Comparison of ENCODE assay signal across 7 mouse cellular contexts in genomic region chr11:87359262-87359612, GRCm38 (mm10). TPM values are rescaled to one million over a fixed set of nuclear protein-coding genes. Genes with fewer than 3 reads are reported as not detected.
DNase-seq lines count a peak whose midpoint lies in the region; ATAC-seq and TF ChIP-seq lines count a peak whose summit lies in the region.

No protein-coding gene starts in this region.

- no peak for TF ChIP-seq CTCF in lung, postnatal 0 days (IDR thresholded peaks at IDR 0.05)

- intact Hi-C loops in left cerebral cortex, postnatal 14 days (cut with DNase I): loop anchor here (5.0 kb wide), 1 partner anchor 117 kb away; no protein-coding TSS in a partner anchor

- H3K27ac ChIP-seq in lung, postnatal 0 days (ENCODE audit: low read length): no peak overlapping the region
- H3K27ac ChIP-seq in forebrain, embryonic 12.5 days: no peak overlapping the region
- H3K27ac ChIP-seq in limb, embryonic 15.5 days: no peak overlapping the region
- no peak overlapping the region for H3K27ac ChIP-seq in stomach, embryonic 15.5 days

- H3K27me3 ChIP-seq in lung, postnatal 0 days (replicated peaks; ENCODE audit: insufficient read depth, low read length): peaks cover 33% of the 10 kb centered on the region; the same call in 1 of the 2 replicates
- H3K27me3 ChIP-seq in forebrain, embryonic 12.5 days: no peaks in the 10 kb centered on the region
- peaks cover 50% of the 10 kb centered on the region for H3K27me3 ChIP-seq in limb, embryonic 15.5 days
- peaks cover 17% of the 10 kb centered on the region for H3K27me3 ChIP-seq in stomach, embryonic 15.5 days (replicated peaks)

- peaks cover 9% of the 10 kb centered on the region for H3K4me1 ChIP-seq in lung, postnatal 0 days (ENCODE audit: insufficient read depth, low read depth, low read length)
- peaks cover 14% of the 10 kb centered on the region for H3K4me1 ChIP-seq in forebrain, embryonic 12.5 days
- H3K4me1 ChIP-seq in limb, embryonic 15.5 days: peaks cover 9% of the 10 kb centered on the region
- peaks cover 7% of the 10 kb centered on the region; the same call in 1 of the 2 replicates for H3K4me1 ChIP-seq in stomach, embryonic 15.5 days

- no peak for TF ChIP-seq EP300 in lung, postnatal 0 days (IDR thresholded peaks at IDR 0.05)

- peak overlapping the region; percentile 99 for H3K4me2 ChIP-seq in lung, postnatal 0 days (replicated peaks; ENCODE audit: low read depth, low read length)
- peak overlapping the region; percentile 76 for H3K4me2 ChIP-seq in forebrain, embryonic 12.5 days
- peak overlapping the region; percentile 98 for H3K4me2 ChIP-seq in limb, embryonic 15.5 days
- H3K4me2 ChIP-seq in stomach, embryonic 15.5 days: peak overlapping the region; percentile 97

- no peaks in the 10 kb centered on the region for H3K36me3 ChIP-seq in lung, postnatal 0 days (ENCODE audit: insufficient read depth, low read length)
- H3K36me3 ChIP-seq in forebrain, embryonic 12.5 days (replicated peaks): no peaks in the 10 kb centered on the region; the same call in 1 of the 2 replicates
- no peaks in the 10 kb centered on the region for H3K36me3 ChIP-seq in limb, embryonic 15.5 days
- no peaks in the 10 kb centered on the region for H3K36me3 ChIP-seq in stomach, embryonic 15.5 days

- WGBS in lung, postnatal 0 days: 13% methylated on average over 10 of the region's 10 CpGs
- WGBS in forebrain, embryonic 12.5 days: 19% methylated on average over 10 of the region's 10 CpGs
- 13% methylated on average over 10 of the region's 10 CpGs for WGBS in limb, embryonic 15.5 days
- 12% methylated on average over 10 of the region's 10 CpGs for WGBS in stomach, embryonic 15.5 days

- no peak overlapping the region for H3K9ac ChIP-seq in lung, postnatal 0 days (replicated peaks; ENCODE audit: low read depth)
- peak overlapping the region; percentile 95; the same call in 1 of the 2 replicates for H3K9ac ChIP-seq in forebrain, embryonic 12.5 days
- H3K9ac ChIP-seq in limb, embryonic 15.5 days: 0 out of 2 replicates have a peak overlapping the region, but pooled peaks have one; percentile 33
- no peak overlapping the region for H3K9ac ChIP-seq in stomach, embryonic 15.5 days

- peak overlapping the region; percentile 74 for H3K4me3 ChIP-seq in lung, postnatal 0 days (ENCODE audit: low read depth, low read length)
- H3K4me3 ChIP-seq in forebrain, embryonic 12.5 days (replicated peaks): peak overlapping the region; percentile 90
- H3K4me3 ChIP-seq in limb, embryonic 15.5 days: peak overlapping the region; percentile 67
- peak overlapping the region; percentile 56 for H3K4me3 ChIP-seq in stomach, embryonic 15.5 days (replicated peaks)

- no peak for DNase-seq in lung, postnatal 0 days (ENCODE audit: low spot score)
- no peak for DNase-seq in lung, postnatal 4 days
- no peak for DNase-seq in cerebellum, adult 9-11 months
- no peak for DNase-seq in left cerebral cortex, postnatal 14 days (ENCODE audit: low spot score in 2 of 2)

- no peak for ATAC-seq in lung, postnatal 0 days
- no peak for ATAC-seq in forebrain, embryonic 12.5 days (ENCODE audit: low FRiP score)
- no peak for ATAC-seq in limb, embryonic 15.5 days (ENCODE audit: insufficient number of reproducible peaks, low FRiP score, low TSS enrichment, low read depth)
- ATAC-seq in stomach, embryonic 15.5 days (ENCODE audit: insufficient read depth, low FRiP score, low read depth): no peak

- H3K9me3 ChIP-seq in lung, postnatal 0 days (ENCODE audit: low read length): no peaks in the 10 kb centered on the region
- H3K9me3 ChIP-seq in forebrain, embryonic 12.5 days: no peaks in the 10 kb centered on the region
- no peaks in the 10 kb centered on the region for H3K9me3 ChIP-seq in limb, embryonic 15.5 days
- no peaks in the 10 kb centered on the region for H3K9me3 ChIP-seq in stomach, embryonic 15.5 days

RNA-seq across cellular contexts. Expression of gene Ppm1e, which starts 0.4 kb away (rescaled TPM):
- 0.64 and 1.2 TPM in 2 replicates for polyA plus RNA-seq in lung, postnatal 0 days (2015; fragmentation: Nextera tagmentation; extraction: Ambion mirVana)
- 18.4 and 20.5 TPM in 2 replicates for polyA plus RNA-seq in forebrain, embryonic 12.5 days (2016; fragmentation: Nextera tagmentation; extraction: Ambion mirVana)
- polyA plus RNA-seq in limb, embryonic 15.5 days (2015; fragmentation: Nextera tagmentation; extraction: Ambion mirVana): 2.1 and 2.3 TPM in 2 replicates
- 1.9 and 2.4 TPM in 2 replicates for polyA plus RNA-seq in stomach, embryonic 15.5 days (2015; fragmentation: Nextera tagmentation; extraction: Ambion mirVana)
- total RNA-seq in left cerebral cortex, postnatal 14 days (2021): 100 to 1,000 TPM; 189 to 194 TPM

RNA-seq across cellular contexts. Expression of gene Rad51c, which starts 45.5 kb away (rescaled TPM):
- 1.2 and 1.7 TPM in 2 replicates for polyA plus RNA-seq in lung, postnatal 0 days (2015; fragmentation: Nextera tagmentation; extraction: Ambion mirVana)
- 11.8 and 12.1 TPM in 2 replicates for polyA plus RNA-seq in forebrain, embryonic 12.5 days (2016; fragmentation: Nextera tagmentation; extraction: Ambion mirVana)
- polyA plus RNA-seq in limb, embryonic 15.5 days (2015; fragmentation: Nextera tagmentation; extraction: Ambion mirVana): 7.6 and 7.8 TPM in 2 replicates
- polyA plus RNA-seq in stomach, embryonic 15.5 days (2015; fragmentation: Nextera tagmentation; extraction: Ambion mirVana): 6.3 and 6.5 TPM in 2 replicates
- 1 to 10 TPM; 4.7 to 5.5 TPM for total RNA-seq in left cerebral cortex, postnatal 14 days (2021)

RNA-seq across cellular contexts. Expression of gene Tex14, which starts 45.6 kb away (rescaled TPM):
- 1.1 and 2.7 TPM in 2 replicates for polyA plus RNA-seq in lung, postnatal 0 days (2015; fragmentation: Nextera tagmentation; extraction: Ambion mirVana)
- 0.35 and 0.42 TPM in 2 replicates for polyA plus RNA-seq in forebrain, embryonic 12.5 days (2016; fragmentation: Nextera tagmentation; extraction: Ambion mirVana)
- 0.82 and 2.1 TPM in 2 replicates for polyA plus RNA-seq in limb, embryonic 15.5 days (2015; fragmentation: Nextera tagmentation; extraction: Ambion mirVana)
- polyA plus RNA-seq in stomach, embryonic 15.5 days (2015; fragmentation: Nextera tagmentation; extraction: Ambion mirVana): 0.46 and 0.59 TPM in 2 replicates
- under 1 TPM; 0.19 to 0.92 TPM for total RNA-seq in left cerebral cortex, postnatal 14 days (2021)

Comparison
In these comparisons a context has a peak if more than half of its experiments do, and no peak if none do; other contexts are left out.
1. H3K9ac ChIP-seq: peak in forebrain, embryonic 12.5 days (single experiment) and limb, embryonic 15.5 days (single experiment); none in lung, postnatal 0 days (single experiment) and stomach, embryonic 15.5 days (single experiment).
2. Peak in every context shown above with its lines, with median percentiles within 50 percentile points of each other: H3K4me2 ChIP-seq and H3K4me3 ChIP-seq.